Mouse (Mus musculus) megakaryocyte-erythroid progenitor cell, adult 5 weeks (primary cell): ENCODE measurements around the gene Akr7a5. TPM values are rescaled to one million over a fixed set of nuclear protein-coding genes. Genes with fewer than 3 reads are reported as not detected.

Source experiments
- polyA plus RNA-seq: library from polyadenylated mRNA; stranded (reverse); fragments of >175 nt; gene quantifications from 2 replicates; pipeline ENCODE4 v1.2.3, GENCODE M21; 2012

Gene Akr7a5
- 52.2 and 56.8 TPM in 2 replicates for polyA plus RNA-seq

DNA sequence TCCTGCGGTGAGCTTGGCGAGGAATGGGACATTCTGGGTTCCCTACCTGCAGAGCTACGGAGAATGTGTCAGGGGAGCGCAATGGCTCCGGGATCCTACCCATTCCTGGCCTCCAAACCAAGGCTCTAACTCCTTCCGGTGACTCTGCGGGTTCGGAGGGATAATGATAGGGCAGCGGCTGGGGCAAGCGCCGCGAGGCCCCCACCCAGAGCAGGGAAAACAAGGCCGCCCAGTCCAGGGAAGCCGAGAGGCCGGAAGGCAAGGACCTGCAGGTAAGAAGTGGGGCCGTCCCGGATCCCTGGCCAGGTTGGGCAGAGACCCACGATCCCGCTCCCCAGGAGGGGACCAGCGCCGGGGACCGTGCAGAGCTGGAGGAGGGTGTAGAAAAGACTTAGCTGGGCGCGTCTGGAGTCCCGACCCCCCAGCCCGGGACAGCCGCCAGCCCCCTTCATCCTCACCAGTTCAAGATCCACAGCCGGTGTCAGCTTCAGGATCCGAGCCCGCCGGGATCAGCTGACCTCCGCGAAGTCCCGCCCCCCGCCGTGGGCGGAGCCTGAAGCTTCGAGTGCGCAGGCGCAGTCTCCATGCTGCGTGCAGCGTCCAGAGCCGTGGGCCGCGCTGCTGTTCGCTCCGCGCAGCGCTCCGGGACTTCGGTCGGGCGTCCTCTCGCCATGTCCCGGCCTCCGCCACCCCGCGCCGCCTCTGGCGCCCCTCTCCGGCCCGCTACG, at the start of gene Akr7a5, which contains the start of gene Pqlc2:
Gene Akr7a5 (plus strand): TSS at position 574 of the 728 bp plus-strand sequence.
Gene Pqlc2 (minus strand): TSS at position 538 of the 728 bp plus-strand sequence.

GRCm38 (mm10) chr4:139351931-139352711, 41.6 kb downstream of the Akr7a5 start, which contains the start of the genes Mrto4, Emc1 and Ubr4:
Mrto4 (minus strand) TSS chr4:139352576.
Emc1 (plus strand) TSS chr4:139352587.
Ubr4 (plus strand) TSS chr4:139352609.

Other genes with a start within 250 kb of the Akr7a5 start
- gene Htr6, start 235.2 kb upstream of the Akr7a5 start, polyA plus RNA-seq = not detected in 2 replicates
- gene Nbl1, start 217.8 kb upstream of the Akr7a5 start, polyA plus RNA-seq = 0.37 and 0.63 TPM in 2 replicates
- 17.2 and 19.9 TPM in 2 replicates for gene Minos1, start 179.6 kb upstream of the Akr7a5 start, polyA plus RNA-seq
- gene Capzb, start 117.8 kb upstream of the Akr7a5 start, polyA plus RNA-seq = 193 and 208 TPM in 2 replicates
- gene Pqlc2, start within 50 bp of the Akr7a5 start, polyA plus RNA-seq = 3.1 and 4.3 TPM in 2 replicates
- gene Mrto4, start 41.8 kb downstream of the Akr7a5 start, polyA plus RNA-seq = 70.4 and 88.0 TPM in 2 replicates
- gene Emc1, start 41.8 kb downstream of the Akr7a5 start, polyA plus RNA-seq = 4.5 and 6.7 TPM in 2 replicates
- 58.8 and 87.5 TPM in 2 replicates for gene Ubr4, start 41.9 kb downstream of the Akr7a5 start, polyA plus RNA-seq
- 1.9 and 3.4 TPM in 2 replicates for gene Iffo2, start 219.8 kb downstream of the Akr7a5 start, polyA plus RNA-seq